Mouse (Mus musculus): ENCODE data around the gene Nudc. TPM values are rescaled to one million over a fixed set of nuclear protein-coding genes. Genes with fewer than 3 reads are reported as not detected.
"Not testable (repeated sequence)": the region's sequence is repeated elsewhere in the genome, so short reads cannot be mapped to it uniquely, and the experiment has no call there.

Nudc gene
- polyA plus RNA-seq, 1 experiment from 2014 or later = 331 TPM

DNA sequence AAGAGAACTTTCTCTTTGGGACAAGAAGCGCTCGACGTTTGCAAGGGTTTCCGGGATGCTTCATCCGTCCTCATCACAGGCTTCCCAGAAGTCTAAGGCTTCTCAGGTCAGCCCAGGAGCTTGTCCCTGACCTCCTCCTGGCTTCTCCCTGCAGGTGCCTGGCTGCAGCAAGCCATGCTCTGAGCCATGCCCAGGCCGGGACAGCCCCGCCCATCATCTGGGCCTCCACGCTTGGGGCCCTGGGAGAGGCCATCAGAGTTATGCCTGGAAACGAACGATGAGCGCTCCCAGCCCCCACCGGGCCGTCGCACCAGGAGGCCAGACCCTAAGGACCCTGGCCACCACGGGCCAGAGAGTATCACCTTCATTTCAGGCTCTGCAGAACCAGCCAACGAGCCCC lies 18.0 kb downstream of the Nudc start:
- no peaks in the 10 kb centered on the region for H3K9me3 ChIP-seq
- no peak overlapping the region for H3K4me3 ChIP-seq
- H3K4me1 ChIP-seq = no peaks in the 10 kb centered on the region
- WGBS = 74% methylated on average over 16 of the region's 16 CpGs
- peaks cover 58% of the 10 kb centered on the region for H3K36me3 ChIP-seq
- H3K9ac ChIP-seq = no peak overlapping the region
- H3K27ac ChIP-seq = no peak overlapping the region
- no peak overlapping the region for H3K4me2 ChIP-seq
- no peak for ATAC-seq (ENCODE audit: insufficient number of reproducible peaks, insufficient read depth, low FRiP score, low TSS enrichment, low read depth)
- no peaks in the 10 kb centered on the region; the same call in 1 of the 2 replicates for H3K27me3 ChIP-seq

DNA sequence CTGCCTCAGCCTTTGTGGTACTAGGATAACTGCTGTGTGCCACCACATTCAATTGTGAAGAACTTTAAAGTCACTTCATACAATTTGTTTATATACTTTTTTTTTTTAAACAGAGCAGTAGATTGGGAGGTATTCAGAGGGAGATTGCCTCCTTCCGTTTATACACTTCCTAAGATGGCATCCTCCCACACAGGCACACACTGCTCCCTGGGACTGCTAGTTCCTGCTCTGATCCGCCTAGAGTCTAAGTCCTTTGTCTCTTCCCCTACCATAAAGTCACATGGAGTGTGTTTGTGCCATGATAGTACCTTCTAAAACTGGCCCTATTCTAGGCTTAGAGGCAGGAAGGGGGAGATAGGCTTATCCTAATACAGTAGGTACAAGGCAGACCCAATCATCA lies 24.3 kb downstream of the Nudc start:
- 75% methylated on average over 2 of the region's 2 CpGs for WGBS
- H3K4me2 ChIP-seq = no peak overlapping the region
- no peak for ATAC-seq (ENCODE audit: insufficient number of reproducible peaks, insufficient read depth, low FRiP score, low TSS enrichment, low read depth)

GRCm38 (mm10) chr4:133519369-133519665 lies 26.5 kb downstream of the Nudc start:
- 7% methylated on average over 25 of the region's 25 CpGs for WGBS
- Histone ChIP-seq H3K36me3 (no peaks in the 10 kb centered on the region), H3K27ac (no peak overlapping the region), H3K4me3 (peak overlapping the region; percentile 52), H3K9ac (peak overlapping the region; percentile 71), H3K9me3 (no peaks in the 10 kb centered on the region), H3K4me2 (peak overlapping the region; percentile 58), H3K4me1 (peaks cover 9% of the 10 kb centered on the region; the same call in 1 of the 2 replicates), H3K27me3 (peaks cover 52% of the 10 kb centered on the region)
- ATAC-seq (ENCODE audit: insufficient number of reproducible peaks, insufficient read depth, low FRiP score, low TSS enrichment, low read depth) = no peak

More for the DNA sequence above, 24.3 kb downstream of the Nudc start:
- Histone ChIP-seq H3K36me3 (peaks cover 3% of the 10 kb centered on the region; the same call in 1 of the 2 replicates), H3K4me1 (peaks cover 9% of the 10 kb centered on the region; the same call in 1 of the 2 replicates), H3K4me3 (no peak overlapping the region), H3K27me3 (peaks cover 50% of the 10 kb centered on the region), H3K27ac (no peak overlapping the region), H3K9me3 (no peaks in the 10 kb centered on the region), H3K9ac (no peak overlapping the region)

DNA sequence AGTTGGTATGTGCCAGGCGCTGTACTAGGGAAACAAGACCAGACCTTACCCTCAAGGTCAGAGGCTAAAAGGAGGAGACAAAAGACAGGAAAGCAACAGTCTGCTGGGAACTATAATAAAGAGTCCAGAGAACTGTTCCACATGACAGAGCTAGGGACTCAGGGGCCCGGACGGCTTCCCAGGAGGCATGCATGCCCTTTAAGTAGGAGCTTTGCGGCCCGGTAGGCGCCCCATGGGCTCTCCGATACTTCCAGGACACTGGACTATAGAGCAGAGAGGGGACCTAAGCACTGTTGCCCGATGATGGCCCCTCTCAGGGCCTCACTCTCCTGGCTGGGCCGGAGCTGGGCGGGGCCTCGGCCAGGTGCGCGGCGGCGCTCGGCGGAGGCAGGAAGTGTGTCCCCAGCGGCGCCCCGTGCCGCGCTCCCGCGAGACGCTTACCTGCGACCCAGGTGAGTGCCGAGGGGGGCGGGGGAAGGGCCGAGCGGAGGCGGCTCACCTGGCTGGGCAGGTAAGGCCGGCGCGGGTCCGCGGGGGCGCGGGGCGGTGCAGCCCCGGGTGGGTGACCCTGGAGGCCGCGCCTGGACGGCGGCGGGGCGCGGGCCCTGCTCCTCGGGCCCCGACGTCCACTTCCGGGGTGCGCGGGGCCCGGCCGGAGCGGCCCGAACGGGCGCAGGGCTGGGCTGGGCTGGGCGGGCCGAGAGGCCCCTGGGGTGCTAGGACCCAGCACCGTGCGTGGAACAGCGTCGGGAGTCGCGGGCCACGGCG lies 27.0 kb downstream of the Nudc start, which contains the start of gene Kdf1:
Kdf1 (plus strand) TSS at position 363 of the 768 bp plus-strand sequence.
- Histone ChIP-seq H3K27me3 (peaks cover 52% of the 10 kb centered on the region), H3K27ac (no peak within 1 kb of the TSS), H3K9ac (peak within 1 kb of the TSS; percentile 71), H3K4me3 (peak within 1 kb of the TSS; percentile 52), H3K9me3 (no peaks in the 10 kb centered on the region), H3K4me1 (peaks cover 9% of the 10 kb centered on the region; the same call in 1 of the 2 replicates), H3K36me3 (no peaks in the 10 kb centered on the region), H3K4me2 (peak within 1 kb of the TSS; percentile 58)
- peak; percentile 70 for ATAC-seq (ENCODE audit: insufficient number of reproducible peaks, insufficient read depth, low FRiP score, low TSS enrichment, low read depth)
- 4% methylated on average over 67 of the region's 69 CpGs for WGBS

DNA sequence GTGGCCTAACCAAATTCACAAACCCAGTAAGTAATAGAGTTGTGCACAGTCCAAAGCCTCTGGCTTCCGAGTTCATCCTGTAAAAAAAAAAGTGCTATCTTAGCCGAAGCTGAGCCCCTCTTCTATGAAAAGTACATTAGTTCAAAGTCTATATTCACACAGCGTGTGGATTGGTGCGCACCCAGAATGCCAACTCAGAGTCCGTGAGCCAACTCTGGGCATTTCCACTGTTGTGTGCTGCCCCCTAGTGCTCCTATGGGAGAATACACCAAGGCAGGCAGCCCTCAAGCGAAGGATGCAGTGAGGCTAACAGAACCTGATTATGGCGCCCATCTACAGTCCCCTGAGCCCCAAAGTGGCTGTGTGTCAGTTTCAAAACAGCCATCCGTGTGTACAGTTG lies 32.8 kb downstream of the Nudc start:
- Histone ChIP-seq H3K4me3 (no peak overlapping the region), H3K4me2 (no peak overlapping the region), H3K36me3 (no peaks in the 10 kb centered on the region), H3K27ac (no peak overlapping the region), H3K27me3 (peaks cover 20% of the 10 kb centered on the region), H3K9ac (no peak overlapping the region), H3K4me1 (no peaks in the 10 kb centered on the region), H3K9me3 (no peaks in the 10 kb centered on the region)
- ATAC-seq (ENCODE audit: insufficient number of reproducible peaks, insufficient read depth, low FRiP score, low TSS enrichment, low read depth) = no peak
- 12% methylated on average over 8 of the region's 8 CpGs for WGBS

GRCm38 (mm10) chr4:133512511-133512910 lies 33.3 kb downstream of the Nudc start:
- H3K9ac ChIP-seq; ATAC-seq (ENCODE audit: insufficient number of reproducible peaks, insufficient read depth, low FRiP score, low TSS enrichment, low read depth); H3K27ac ChIP-seq; H3K4me2 ChIP-seq; H3K36me3 ChIP-seq; H3K4me3 ChIP-seq; H3K4me1 ChIP-seq; H3K9me3 ChIP-seq: not testable (repeated sequence)
- WGBS = 39% methylated on average over 5 of the region's 5 CpGs
- peaks cover 15% of the 10 kb centered on the region for H3K27me3 ChIP-seq

DNA sequence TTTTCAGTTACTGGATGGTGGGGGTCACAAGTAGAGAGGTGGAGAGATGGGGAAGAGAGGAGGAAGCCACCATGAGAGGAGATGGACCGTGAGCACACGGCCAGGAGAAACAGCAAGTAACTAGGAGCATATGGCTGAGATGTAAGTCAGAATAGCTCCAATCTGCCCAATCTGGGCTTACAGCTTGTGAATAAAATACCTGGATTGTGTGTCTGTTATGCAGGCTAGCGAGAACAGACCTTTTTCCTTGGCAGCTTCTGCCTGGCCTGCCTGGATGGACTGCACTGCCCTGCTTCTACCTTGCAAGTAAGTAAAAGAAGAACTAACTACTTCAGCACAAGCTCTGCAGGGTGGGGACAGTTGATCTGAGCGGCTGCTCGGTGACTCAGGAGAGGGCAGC lies 34.7 kb downstream of the Nudc start:
- no peak overlapping the region for H3K4me2 ChIP-seq
- no peaks in the 10 kb centered on the region for H3K36me3 ChIP-seq
- no peak overlapping the region for H3K27ac ChIP-seq
- no peak overlapping the region for H3K9ac ChIP-seq
- H3K4me1 ChIP-seq = no peaks in the 10 kb centered on the region
- H3K27me3 ChIP-seq = peaks cover 10% of the 10 kb centered on the region
- H3K9me3 ChIP-seq = no peaks in the 10 kb centered on the region
- H3K4me3 ChIP-seq = no peak overlapping the region
- no peak for ATAC-seq (ENCODE audit: insufficient number of reproducible peaks, insufficient read depth, low FRiP score, low TSS enrichment, low read depth)
- WGBS = 76% methylated on average over 5 of the region's 5 CpGs

GRCm38 (mm10) chr4:133508990-133509389 lies 36.8 kb downstream of the Nudc start:
- Histone ChIP-seq H3K4me1 (0 out of 2 replicates have a peak, but pooled peaks cover 3% of the 10 kb centered on the region), H3K27me3 (peaks cover 24% of the 10 kb centered on the region), H3K9me3 (no peaks in the 10 kb centered on the region), H3K36me3 (no peaks in the 10 kb centered on the region), H3K4me2 (no peak overlapping the region), H3K27ac (no peak overlapping the region), H3K4me3 (no peak overlapping the region), H3K9ac (no peak overlapping the region)
- no peak for ATAC-seq (ENCODE audit: insufficient number of reproducible peaks, insufficient read depth, low FRiP score, low TSS enrichment, low read depth)
- WGBS = 70% methylated on average over 7 of the region's 7 CpGs

DNA sequence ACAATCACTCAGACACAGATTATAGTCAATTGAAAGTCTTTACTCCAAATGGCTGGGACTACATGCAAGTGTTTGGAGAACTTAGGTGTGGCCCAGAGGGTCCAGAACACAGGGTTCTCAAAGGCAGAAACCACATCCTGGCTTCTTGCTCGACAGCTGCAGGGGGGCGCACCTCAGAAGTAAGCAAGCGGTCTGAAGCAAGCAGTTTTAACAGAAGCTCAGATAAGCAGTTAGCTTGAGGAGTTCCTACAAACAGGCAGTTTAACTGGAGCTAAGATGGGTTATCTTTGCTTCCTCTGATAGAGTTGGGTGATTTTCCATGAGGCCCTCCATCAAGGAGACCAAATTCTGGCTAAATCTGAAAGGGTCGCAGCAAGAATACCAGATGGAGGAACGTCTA lies 39.2 kb downstream of the Nudc start:
- 80% methylated on average over 5 of the region's 5 CpGs for WGBS
- Histone ChIP-seq H3K9ac (no peak overlapping the region), H3K9me3 (no peaks in the 10 kb centered on the region)

GRCm38 (mm10) chr4:133504755-133505485 lies 40.9 kb downstream of the Nudc start:
- Histone ChIP-seq H3K9me3 (no peaks in the 10 kb centered on the region), H3K4me3 (no peak overlapping the region), H3K4me2 (no peak overlapping the region), H3K36me3 (no peaks in the 10 kb centered on the region), H3K27me3 (peaks cover 61% of the 10 kb centered on the region), H3K4me1 (0 out of 2 replicates have a peak, but pooled peaks cover 3% of the 10 kb centered on the region), H3K27ac (no peak overlapping the region), H3K9ac (no peak overlapping the region)
- ATAC-seq (ENCODE audit: insufficient number of reproducible peaks, insufficient read depth, low FRiP score, low TSS enrichment, low read depth) = no peak
- WGBS = 58% methylated on average over 9 of the region's 9 CpGs

More for the DNA sequence above, 39.2 kb downstream of the Nudc start:
- Histone ChIP-seq H3K27me3 (peaks cover 44% of the 10 kb centered on the region), H3K27ac (no peak overlapping the region), H3K4me1 (0 out of 2 replicates have a peak, but pooled peaks cover 3% of the 10 kb centered on the region), H3K4me3 (no peak overlapping the region), H3K4me2 (no peak overlapping the region), H3K36me3 (no peaks in the 10 kb centered on the region)
- no peak for ATAC-seq (ENCODE audit: insufficient number of reproducible peaks, insufficient read depth, low FRiP score, low TSS enrichment, low read depth)

GRCm38 (mm10) chr4:133504300-133504699 lies 41.5 kb downstream of the Nudc start:
- Histone ChIP-seq H3K27ac (no peak overlapping the region), H3K9ac (no peak overlapping the region), H3K4me1 (0 out of 2 replicates have a peak, but pooled peaks cover 3% of the 10 kb centered on the region), H3K9me3 (no peaks in the 10 kb centered on the region), H3K4me3 (no peak overlapping the region), H3K4me2 (no peak overlapping the region), H3K36me3 (no peaks in the 10 kb centered on the region), H3K27me3 (peaks cover 67% of the 10 kb centered on the region)
- WGBS = 41% methylated on average over 5 of the region's 5 CpGs
- no peak for ATAC-seq (ENCODE audit: insufficient number of reproducible peaks, insufficient read depth, low FRiP score, low TSS enrichment, low read depth)

GRCm38 (mm10) chr4:133501514-133501913 lies 44.3 kb downstream of the Nudc start:
- ATAC-seq (ENCODE audit: insufficient number of reproducible peaks, insufficient read depth, low FRiP score, low TSS enrichment, low read depth) = no peak
- Histone ChIP-seq H3K9ac (no peak overlapping the region), H3K4me2 (no peak overlapping the region), H3K9me3 (no peaks in the 10 kb centered on the region), H3K27ac (no peak overlapping the region), H3K4me3 (no peak overlapping the region), H3K36me3 (no peaks in the 10 kb centered on the region), H3K4me1 (peaks cover 20% of the 10 kb centered on the region), H3K27me3 (peaks cover 89% of the 10 kb centered on the region)
- WGBS = 65% methylated on average over 7 of the region's 7 CpGs
